Mouse (Mus musculus) thymus, adult 18-20 months (tissue): Measurements from ENCODE around the gene Nr0b1.

Experiments
- DNase-seq, 2 experiments: peaks; one replicate each; pipeline ENCODE4 v3.0.0; 2022; ENCODE audit warnings: mixed read lengths in 2 of 2

Nr0b1 gene

DNA sequence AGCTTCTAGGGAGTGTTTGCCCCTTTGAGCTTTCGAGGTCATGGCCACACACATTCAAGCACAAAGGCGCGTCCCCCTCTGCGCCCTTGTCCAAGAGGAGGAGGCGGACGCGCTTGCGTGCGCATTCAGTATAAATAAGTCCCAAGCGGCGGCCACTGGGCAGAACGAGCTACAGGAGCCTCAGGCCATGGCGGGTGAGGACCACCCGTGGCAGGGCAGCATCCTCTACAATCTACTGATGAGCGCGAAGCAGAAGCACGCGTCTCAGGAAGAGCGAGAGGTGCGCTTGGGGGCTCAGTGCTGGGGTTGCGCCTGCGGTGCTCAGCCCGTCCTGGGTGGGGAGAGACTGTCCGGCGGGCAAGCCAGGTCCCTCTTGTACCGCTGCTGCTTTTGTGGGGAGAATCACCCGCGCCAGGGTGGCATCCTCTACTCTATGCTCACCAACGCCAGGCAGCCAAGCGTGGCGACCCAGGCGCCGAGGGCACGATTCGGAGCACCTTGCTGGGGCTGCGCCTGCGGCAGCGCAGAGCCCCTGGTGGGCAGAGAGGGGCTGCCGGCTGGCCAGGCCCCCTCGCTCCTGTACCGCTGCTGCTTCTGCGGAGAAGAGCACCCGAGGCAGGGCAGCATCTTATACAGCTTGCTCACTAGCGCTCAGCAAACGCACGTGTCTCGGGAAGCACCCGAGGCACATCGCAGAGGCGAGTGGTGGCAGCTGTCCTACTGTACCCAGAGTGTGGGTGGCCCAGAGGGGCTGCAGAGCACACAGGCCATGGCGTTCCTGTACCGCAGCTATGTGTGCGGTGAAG is at the start of gene Nr0b1:
Gene Nr0b1 (plus strand): TSS at position 151 of the 806 bp plus-strand sequence.
- DNase-seq = no peak

DNA sequence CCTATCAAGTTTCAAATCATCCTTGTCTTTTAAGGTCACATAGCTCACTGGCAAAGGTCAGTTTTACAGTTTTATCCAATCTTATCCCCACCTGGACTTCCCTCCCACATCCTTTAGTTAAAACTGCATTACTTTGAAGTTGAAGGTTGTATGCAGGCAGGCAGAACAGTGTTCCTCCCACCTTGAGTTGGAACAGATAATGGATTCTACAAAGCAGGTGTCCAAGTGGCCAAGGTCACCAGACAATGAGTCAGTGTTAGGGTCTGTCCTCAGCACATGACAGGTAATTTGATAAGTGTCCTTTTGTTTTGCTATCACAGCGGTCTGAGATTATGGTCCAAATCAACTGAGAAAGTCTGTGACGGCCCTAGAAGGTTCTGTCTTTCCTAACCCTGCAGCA is 4.3 kb upstream of the Nr0b1 start:
- no peak for DNase-seq

GRCm38 (mm10) chrX:86192420-86192994 is 943 bp downstream of the Nr0b1 start:
- no peak for DNase-seq

DNA sequence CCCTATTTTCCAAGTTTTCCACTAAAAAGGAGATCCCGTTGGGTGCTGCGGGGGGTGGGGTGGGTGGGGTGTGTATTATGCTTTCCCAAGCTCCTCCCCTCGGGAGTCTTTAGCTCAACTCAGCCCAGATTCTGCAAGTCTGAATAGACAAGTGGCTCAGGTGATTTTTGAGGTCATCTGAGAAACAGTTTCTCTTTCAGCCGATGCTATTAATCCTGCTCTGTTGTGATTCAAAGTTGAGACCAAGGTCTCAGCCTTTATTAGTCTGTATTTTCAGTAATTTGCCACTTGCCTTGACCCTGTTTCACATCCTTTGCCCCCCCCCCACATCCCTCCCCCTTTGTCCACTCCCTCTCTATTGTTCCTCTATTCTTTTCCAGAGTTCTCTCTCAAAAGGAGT is 1.8 kb downstream of the Nr0b1 start:
- no peak for DNase-seq

- DNase-seq = no peak
Measured at GRCm38 (mm10) chrX:86237246-86237645, 45.7 kb downstream of the Nr0b1 start.
